Mouse (Mus musculus): ENCODE measurements around the gene Tmub1.

Gene Tmub1

GRCm38 (mm10) chr5:24453283-24453984, 5.8 kb upstream of the Tmub1 start:
- peak; percentile 85 to 92 for DNase-seq

- DNase-seq, result peak; percentile 56 to 60
Measured at GRCm38 (mm10) chr5:24452691-24453233, 5.1 kb upstream of the Tmub1 start.

GRCm38 (mm10) chr5:24452030-24452690, 4.5 kb upstream of the Tmub1 start, which contains the start of gene Agap3:
Gene Agap3 (plus strand): TSS chr5:24452177.
- peak; percentile 69 to 72 for DNase-seq

- peak; percentile 93 to 97 for DNase-seq
Measured at GRCm38 (mm10) chr5:24451264-24452029, 3.8 kb upstream of the Tmub1 start.

- DNase-seq, result no peak
Measured at GRCm38 (mm10) chr5:24446630-24447029, 1.0 kb downstream of the Tmub1 start.

- DNase-seq, result peak; percentile 50 to 62
Measured at GRCm38 (mm10) chr5:24445428-24446080, 2.1 kb downstream of the Tmub1 start.

GRCm38 (mm10) chr5:24444746-24445427, 2.8 kb downstream of the Tmub1 start, which contains the start of gene Fastk:
Gene Fastk (minus strand): TSS chr5:24445287.
- DNase-seq, result peak; percentile 97 to 98

GRCm38 (mm10) chr5:24443927-24444326, 3.7 kb downstream of the Tmub1 start:
- peak; percentile 54 to 58 for DNase-seq

- no peak for DNase-seq
Measured at GRCm38 (mm10) chr5:24443204-24443603, 4.5 kb downstream of the Tmub1 start.

GRCm38 (mm10) chr5:24442029-24442428, 5.6 kb downstream of the Tmub1 start:
- DNase-seq, result no peak

GRCm38 (mm10) chr5:24441187-24441586, 6.5 kb downstream of the Tmub1 start:
- DNase-seq, result no peak

GRCm38 (mm10) chr5:24433993-24434392, 13.7 kb downstream of the Tmub1 start:
- DNase-seq, result no peak

GRCm38 (mm10) chr5:24428596-24428995, 19.1 kb downstream of the Tmub1 start:
- DNase-seq, result peak in 1 of 2 experiments; percentile 38

GRCm38 (mm10) chr5:24427981-24428402, 19.7 kb downstream of the Tmub1 start:
- DNase-seq, result peak; percentile 53 to 55

GRCm38 (mm10) chr5:24427285-24427633, 20.4 kb downstream of the Tmub1 start:
- no peak for DNase-seq

- no peak for DNase-seq
Measured at GRCm38 (mm10) chr5:24426556-24427284, 20.9 kb downstream of the Tmub1 start.

- DNase-seq, result no peak
Measured at GRCm38 (mm10) chr5:24426037-24426432, 21.6 kb downstream of the Tmub1 start.

- DNase-seq, result peak; percentile 68 to 69
Measured at GRCm38 (mm10) chr5:24425421-24426036, 22.1 kb downstream of the Tmub1 start.

- peak; percentile 77 to 84 for DNase-seq
Measured at GRCm38 (mm10) chr5:24424861-24425411, 22.7 kb downstream of the Tmub1 start.

- DNase-seq, result no peak
Measured at GRCm38 (mm10) chr5:24424004-24424781, 23.5 kb downstream of the Tmub1 start.
